8 mouse cellular contexts compared by ENCODE assay signal in genomic region chr12:99374099-99374600, GRCm38 (mm10).
A peak's percentile ranks its signal among the peaks of the same experiment; 100 is the strongest.
DNase-seq lines count a peak whose midpoint lies in the region; ATAC-seq and TF ChIP-seq lines count a peak whose summit lies in the region.

No protein-coding gene starts in this region.

- 51% methylated on average over 12 of the region's 12 CpGs for WGBS in hindbrain, postnatal 0 days

- H3K9me3 ChIP-seq in hindbrain, postnatal 0 days (ENCODE audit: low read length) = no peaks in the 10 kb centered on the region

- peak; percentile 38 to 64 for DNase-seq in left cerebral cortex, postnatal 14 days (ENCODE audit: low spot score in 2 of 2)
- no peak for DNase-seq in left cerebral cortex, adult 11 months (ENCODE audit: low spot score)
- DNase-seq in brain, adult 2 months (ENCODE audit: low read depth, low spot score) = peak; percentile 86
- peak; percentile 90 to 91 for DNase-seq in cerebellum, postnatal 14 days
- DNase-seq in hindbrain, postnatal 0 days (ENCODE audit: low spot score) = peak; percentile 76
- DNase-seq in embryo, embryonic 9.5 days (ENCODE audit: extremely low spot score) = no peak

- H3K36me3 ChIP-seq in hindbrain, postnatal 0 days (ENCODE audit: insufficient read depth, low read length) = no peaks in the 10 kb centered on the region

- no peaks in the 10 kb centered on the region for H3K27me3 ChIP-seq in hindbrain, postnatal 0 days (ENCODE audit: insufficient read depth, low read length)

- peaks cover 18% of the 10 kb centered on the region for H3K4me1 ChIP-seq in hindbrain, postnatal 0 days (ENCODE audit: insufficient read depth, low read length)

- intact Hi-C loops in left cerebral cortex, postnatal 14 days (cut with DNase I) = no loop called here

- peak overlapping the region; percentile 51; the same call in 1 of the 2 replicates for H3K27ac ChIP-seq in hindbrain, postnatal 0 days

- H3K4me2 ChIP-seq in hindbrain, postnatal 0 days (ENCODE audit: low read depth, low read length) = no peak overlapping the region

- peak; percentile 41 for ATAC-seq in hindbrain, postnatal 0 days
- no peak for ATAC-seq in megakaryocyte, adult 5-6 weeks (ENCODE audit: poor library complexity, severe bottlenecking)
- ATAC-seq in erythroid progenitor cell, adult 5-6 weeks (replicated peaks; ENCODE audit: low FRiP score, poor library complexity, severe bottlenecking) = no peak

- TF ChIP-seq CTCF in hindbrain, postnatal 0 days (IDR thresholded peaks at IDR 0.05; ENCODE audit: low read depth) = peak; percentile 33; the same call in 1 of the 2 replicates

- H3K4me3 ChIP-seq in hindbrain, postnatal 0 days (ENCODE audit: low read length) = no peak overlapping the region

- no peak overlapping the region for H3K9ac ChIP-seq in hindbrain, postnatal 0 days (replicated peaks; ENCODE audit: low read length)

Comparison
In these comparisons a context has a peak if more than half of its experiments do, and no peak if none do; other contexts are left out.
1. DNase-seq: peak in left cerebral cortex, postnatal 14 days (2 of 2), brain, adult 2 months (single experiment), cerebellum, postnatal 14 days (2 of 2) and hindbrain, postnatal 0 days (single experiment); none in left cerebral cortex, adult 11 months (single experiment) and embryo, embryonic 9.5 days (single experiment).